Mouse (Mus musculus) MEL (cell line): ENCODE data around the gene Tmem50b. TPM values are rescaled to one million over a fixed set of nuclear protein-coding genes. Genes with fewer than 3 reads are reported as not detected.

Experiments
- DNase-seq: peaks from one replicate; pipeline ENCODE4 v3.0.0; 2011; ENCODE audit warnings: low read depth, low spot score
- H3K27ac ChIP-seq: 2 replicates; pipeline ENCODE4 v1.5.1; 2012; ENCODE audit warnings: low read depth, mild to moderate bottlenecking, control low read depth, low read length, moderate library complexity; ENCODE audit not compliant: control insufficient read depth
- H3K27me3 ChIP-seq, 2 experiments: fragments of 150-350 bp in 1 of 2; sonication (generic) in 1 of 2; 2 replicates each; pipeline ENCODE4 v1.6.1; 2012; ENCODE audit warnings: low read length in 2 of 2, mild to moderate bottlenecking in 2 of 2, improper control_type of control experiment in 1 of 2, moderate library complexity in 1 of 2; ENCODE audit not compliant: insufficient read depth in 2 of 2, control insufficient read depth in 1 of 2
- H3K36me3 ChIP-seq, 2 experiments: 2 replicates each; pipeline ENCODE4 v1.6.1; 2012 to 2014; ENCODE audit warnings: low read length in 2 of 2, improper control_type of control experiment in 1 of 2, inconsistent platforms in 1 of 2, mild to moderate bottlenecking in 1 of 2; ENCODE audit not compliant: insufficient read depth in 2 of 2, control insufficient read depth in 1 of 2
- H3K4me1 ChIP-seq, 2 experiments: fragments of 150-350 bp in 1 of 2; sonication (generic) in 1 of 2; 2 replicates each; pipeline ENCODE4 v1.6.1; 2012; ENCODE audit warnings: low read length in 2 of 2, improper control_type of control experiment in 1 of 2, mild to moderate bottlenecking in 1 of 2; ENCODE audit not compliant: insufficient read depth in 2 of 2, control insufficient read depth in 1 of 2
- H3K4me3 ChIP-seq, 2 experiments: fragments of 150-350 bp in 1 of 2; sonication (generic) in 1 of 2; 2 replicates each; pipeline ENCODE4 v1.5.1; 2012; ENCODE audit warnings: low read depth in 2 of 2, low read length in 2 of 2, mild to moderate bottlenecking in 2 of 2, moderate library complexity in 2 of 2, control low read depth in 1 of 2, improper control_type of control experiment in 1 of 2; ENCODE audit not compliant: control insufficient read depth in 1 of 2, insufficient read depth in 1 of 2
- H3K79me2 ChIP-seq: 2 replicates; pipeline ENCODE4 v1.6.1; 2012; ENCODE audit warnings: mild to moderate bottlenecking, low read length, moderate library complexity; ENCODE audit not compliant: control insufficient read depth, poor library complexity, insufficient read depth
- H3K9ac ChIP-seq: 2 replicates; pipeline ENCODE4 v1.6.1; 2012; ENCODE audit warnings: low read depth, mild to moderate bottlenecking, control low read depth, low read length, moderate library complexity; ENCODE audit not compliant: control insufficient read depth, poor library complexity, severe bottlenecking
- H3K9me3 ChIP-seq: fragments of 150-350 bp; sonication (generic); replicated peaks from 2 replicates; pipeline ENCODE4 v1.6.1; 2012; ENCODE audit warnings: mild to moderate bottlenecking, low read length, improper control_type of control experiment, moderate library complexity; ENCODE audit not compliant: insufficient read depth
- CTCF ChIP-seq, 3 experiments: IDR thresholded peaks in 2 of 3; conservative IDR thresholded peaks in 1 of 3; 2 replicates each; pipeline ENCODE4 v1.5.1; 2011 to 2012; ENCODE audit warnings: low read length in 3 of 3, low read depth in 2 of 3, mild to moderate bottlenecking in 2 of 3, improper control_type of control experiment in 1 of 3, inconsistent platforms in 1 of 3, mixed read lengths in 1 of 3, moderate library complexity in 1 of 3; ENCODE audit not compliant: control insufficient read depth in 1 of 3, insufficient read depth in 1 of 3, poor library complexity in 1 of 3, severe bottlenecking in 1 of 3
- GATA1 ChIP-seq: IDR thresholded peaks from 2 replicates; pipeline ENCODE4 v1.6.1; 2011; ENCODE audit warnings: low read depth, low read length, improper control_type of control experiment
- HCFC1 ChIP-seq: IDR thresholded peaks from 2 replicates; pipeline ENCODE4 v1.6.1; 2012; ENCODE audit warnings: low read depth, mild to moderate bottlenecking, inconsistent platforms, low read length, improper control_type of control experiment, moderate library complexity
- KAT2A ChIP-seq: conservative IDR thresholded peaks from 2 replicates; pipeline ENCODE4 v1.6.1; 2012; ENCODE audit warnings: low read depth, low read length, improper control_type of control experiment, inconsistent platforms
- MAX ChIP-seq: IDR thresholded peaks from 2 replicates; pipeline ENCODE4 v1.6.1; 2011; ENCODE audit warnings: low read length, improper control_type of control experiment
- MAZ ChIP-seq: IDR thresholded peaks from 2 replicates; pipeline ENCODE4 v1.6.1; 2012; ENCODE audit warnings: low read depth, mild to moderate bottlenecking, inconsistent platforms, low read length, improper control_type of control experiment
- MYB ChIP-seq: IDR thresholded peaks from 2 replicates; pipeline ENCODE4 v1.6.1; 2011; ENCODE audit warnings: mild to moderate bottlenecking, low read depth, low read length, improper control_type of control experiment
- NELFE ChIP-seq: IDR thresholded peaks from 2 replicates; pipeline ENCODE4 v1.6.1; 2011; ENCODE audit warnings: low read depth, low read length, improper control_type of control experiment
- POLR2A ChIP-seq, 2 experiments: IDR thresholded peaks; 2 replicates each; pipeline ENCODE4 v1.6.1; 2011 to 2012; ENCODE audit warnings: low read length in 2 of 2, mild to moderate bottlenecking in 2 of 2, control low read depth in 1 of 2, improper control_type of control experiment in 1 of 2, low read depth in 1 of 2, moderate library complexity in 1 of 2; ENCODE audit not compliant: control insufficient read depth in 1 of 2, insufficient read depth in 1 of 2, poor library complexity in 1 of 2
- RAD21 ChIP-seq: IDR thresholded peaks from 2 replicates; pipeline ENCODE4 v1.6.1; 2011; ENCODE audit warnings: mild to moderate bottlenecking, low read depth, low read length, improper control_type of control experiment
- RCOR1 ChIP-seq: IDR thresholded peaks from 2 replicates; pipeline ENCODE4 v1.6.1; 2012; ENCODE audit warnings: low read depth, mild to moderate bottlenecking, inconsistent platforms, low read length, improper control_type of control experiment
- SIN3A ChIP-seq: IDR thresholded peaks from 2 replicates; pipeline ENCODE4 v1.6.1; 2012; ENCODE audit warnings: low read length, improper control_type of control experiment, inconsistent platforms
- SMC3 ChIP-seq: IDR thresholded peaks from 2 replicates; pipeline ENCODE4 v1.6.1; 2011; ENCODE audit warnings: low read depth, low read length, improper control_type of control experiment
- TCF12 ChIP-seq: IDR thresholded peaks from 2 replicates; pipeline ENCODE4 v1.6.1; 2014; ENCODE audit warnings: low read depth, mild to moderate bottlenecking, inconsistent platforms, low read length, improper control_type of control experiment, moderate library complexity
- ZC3H11A ChIP-seq: IDR thresholded peaks from 2 replicates; pipeline ENCODE4 v1.6.1; 2012; ENCODE audit warnings: low read depth, mild to moderate bottlenecking, inconsistent platforms, low read length, improper control_type of control experiment
- ZNF384 ChIP-seq: IDR thresholded peaks from 2 replicates; pipeline ENCODE4 v1.6.1; 2012; ENCODE audit warnings: low read depth, mild to moderate bottlenecking, inconsistent platforms, low read length, improper control_type of control experiment
- polyA plus RNA-seq, 2 experiments: library from polyadenylated mRNA; stranded (reverse) in 1 of 2; unstranded in 1 of 2; fragments of >175 nt in 1 of 2; fragments of >200 nt in 1 of 2; gene quantifications; 2 replicates each; pipeline versions ENCODE4 v1.2.1 to v1.2.4; 2012; ENCODE audit warnings: low replicate concordance in 2 of 2, low read depth in 1 of 2; ENCODE audit not compliant: insufficient read length in 2 of 2, insufficient read depth in 1 of 2, missing spikeins in 1 of 2
- total RNA-seq: library from RNA; depleted of rRNA; stranded (reverse); fragments of 300-350 nt; gene quantifications from 2 replicates; pipeline ENCODE4 v1.2.3, GENCODE M21; 2012

Tmem50b gene
- total and polyA plus RNA-seq, 3 experiments: 2.9 to 9.5 TPM; not detected in 1

- H3K4me3 ChIP-seq: no peak overlapping the region
- no peaks in the 10 kb centered on the region for H3K36me3 ChIP-seq
- H3K27me3 ChIP-seq: no peaks in the 10 kb centered on the region
- no peak overlapping the region for H3K9ac ChIP-seq
- H3K79me2 ChIP-seq: no peaks in the 10 kb centered on the region; the same call in 1 of the 2 replicates
- no peak overlapping the region for H3K27ac ChIP-seq
- TF ChIP-seq SMC3 (peak; percentile 54), NELFE (no peak), RAD21 (peak; percentile 51), RCOR1 (no peak), GATA1 (no peak), MYB (no peak), KAT2A (no peak), CTCF (IDR thresholded peaks at IDR 0.05 in 2 of 3, conservative IDR thresholded peaks at IDR 0.05 in 1 of 3; ENCODE audit: control insufficient read depth in 1 of 3, insufficient read depth in 1 of 3, low read depth in 2 of 3, low read length in 3 of 3, poor library complexity in 1 of 3, severe bottlenecking in 1 of 3) (peak in 2 of 3 experiments; percentile 39 to 44; a peak in 4 of 6 replicates), ZC3H11A (peak; percentile 49)
- DNase-seq: peak; percentile 43
- H3K9me3 ChIP-seq: no peaks in the 10 kb centered on the region
- H3K4me1 ChIP-seq: no peaks in the 10 kb centered on the region
Measured at GRCm38 (mm10) chr16:91599242-91599641, 1.6 kb upstream of the Tmem50b start.

GRCm38 (mm10) chr16:91596779-91597671 lies 575 bp downstream of the Tmem50b start:
- peak overlapping the region; percentile 33 for H3K27ac ChIP-seq
- H3K27me3 ChIP-seq: no peaks in the 10 kb centered on the region
- TF ChIP-seq HCFC1: no peak
- TF ChIP-seq SIN3A: peak; percentile 62
- no peak for TF ChIP-seq TCF12
- TF ChIP-seq MAZ: 0 out of 2 replicates have a peak, but pooled peaks have one; percentile 69
- 0 out of 2 replicates have a peak, but pooled peaks have one; percentile 16 for TF ChIP-seq MAX
- peak; percentile 26 to 40; a peak in 2 of 4 replicates for TF ChIP-seq POLR2A (IDR thresholded peaks at IDR 0.05; ENCODE audit: control insufficient read depth in 1 of 2, insufficient read depth in 1 of 2, low read depth in 1 of 2, low read length in 2 of 2, poor library complexity in 1 of 2)
- TF ChIP-seq ZNF384: no peak

More at GRCm38 (mm10) chr16:91596779-91597671, 575 bp downstream of the Tmem50b start:
- peak; percentile 57 for DNase-seq
- no peaks in the 10 kb centered on the region for H3K36me3 ChIP-seq
- H3K4me1 ChIP-seq: no peaks in the 10 kb centered on the region
- H3K9ac ChIP-seq: peak overlapping the region; percentile 71
- H3K4me3 ChIP-seq: peak overlapping the region; percentile 55 to 89
- no peaks in the 10 kb centered on the region; the same call in 1 of the 2 replicates for H3K79me2 ChIP-seq
- H3K9me3 ChIP-seq: no peaks in the 10 kb centered on the region
